Mouse (Mus musculus) testis, postnatal 14 days (tissue): ENCODE measurements around the gene Cd276.
A peak's percentile ranks its signal among the peaks of the same experiment; 100 is the strongest.

Experiments
- DNase-seq: peaks from one replicate; pipeline ENCODE4 v3.0.0; 2021; ENCODE audit warnings: low spot score

Gene Cd276

GRCm38 (mm10) chr9:58513749-58514148 is 41.5 kb downstream of the Cd276 start:
- no peak for DNase-seq

- DNase-seq, result no peak
Measured at GRCm38 (mm10) chr9:58510452-58510851, 44.8 kb downstream of the Cd276 start.

- no peak for DNase-seq
Measured at GRCm38 (mm10) chr9:58507216-58508005, 47.8 kb downstream of the Cd276 start.

GRCm38 (mm10) chr9:58500946-58501345 is 54.3 kb downstream of the Cd276 start:
- no peak for DNase-seq

- no peak for DNase-seq
Measured at GRCm38 (mm10) chr9:58497942-58498341, 57.3 kb downstream of the Cd276 start.

GRCm38 (mm10) chr9:58496470-58497182 is 58.6 kb downstream of the Cd276 start:
- DNase-seq, result no peak

- DNase-seq, result no peak
Measured at GRCm38 (mm10) chr9:58495035-58495434, 60.2 kb downstream of the Cd276 start.

- DNase-seq, result no peak
Measured at GRCm38 (mm10) chr9:58490391-58490790, 64.8 kb downstream of the Cd276 start.

- no peak for DNase-seq
Measured at GRCm38 (mm10) chr9:58489865-58490165, 65.4 kb downstream of the Cd276 start.

GRCm38 (mm10) chr9:58489133-58489864 is 65.9 kb downstream of the Cd276 start:
- no peak for DNase-seq

- peak; percentile 39 for DNase-seq
Measured at GRCm38 (mm10) chr9:58487851-58488801, 67.1 kb downstream of the Cd276 start, which contains the start of gene Insyn1. Gene Insyn1, plus strand, starts transcription at chr9:58488603.

GRCm38 (mm10) chr9:58487076-58487475 is 68.2 kb downstream of the Cd276 start:
- DNase-seq, result no peak
